Mouse (Mus musculus) megakaryocyte, adult 5-6 weeks (primary cell): ENCODE results near the gene Exosc1. TPM values are rescaled to one million over a fixed set of nuclear protein-coding genes. Genes with fewer than 3 reads are reported as not detected.

Source experiments
- ATAC-seq: 2 replicates; pipeline ENCODE4 v1.8.0; 2016; ENCODE audit warnings: mild to moderate bottlenecking, inconsistent platforms; ENCODE audit not compliant: poor library complexity, severe bottlenecking
- total RNA-seq, 2 experiments: library from RNA; stranded (forward) in 1 of 2; stranded (reverse) in 1 of 2; fragments of 153-499, 151-499 nt in 1 of 2; fragments of 221-1000, 200-1000 nt in 1 of 2; gene quantifications; 2 replicates each; pipeline versions ENCODE4 v1.2.3 to v1.2.4; 2015 to 2017

The Exosc1 gene
- total RNA-seq, 2 experiments from 2014 or later = 29.3 to 38.6 TPM

DNA sequence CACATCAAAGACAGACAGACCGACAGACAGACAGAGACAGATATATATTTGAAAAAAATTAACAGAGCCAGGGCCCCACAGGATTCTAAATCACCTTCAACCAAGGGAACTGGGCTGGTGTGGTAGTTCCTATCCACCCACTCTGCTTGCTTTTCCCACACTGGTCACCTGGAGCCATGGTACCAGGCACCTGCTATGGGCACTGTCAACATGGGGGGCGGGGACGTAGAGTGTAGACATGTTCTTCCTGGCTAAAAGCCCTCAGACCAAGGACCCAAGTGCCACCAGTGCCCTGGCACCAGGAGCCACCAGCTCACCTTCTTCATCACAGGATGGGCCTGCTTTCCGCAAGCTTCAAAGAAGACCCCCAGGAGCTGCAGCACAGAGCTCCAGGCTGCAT is 51.4 kb downstream of the Exosc1 start:
- ATAC-seq = no peak

DNA sequence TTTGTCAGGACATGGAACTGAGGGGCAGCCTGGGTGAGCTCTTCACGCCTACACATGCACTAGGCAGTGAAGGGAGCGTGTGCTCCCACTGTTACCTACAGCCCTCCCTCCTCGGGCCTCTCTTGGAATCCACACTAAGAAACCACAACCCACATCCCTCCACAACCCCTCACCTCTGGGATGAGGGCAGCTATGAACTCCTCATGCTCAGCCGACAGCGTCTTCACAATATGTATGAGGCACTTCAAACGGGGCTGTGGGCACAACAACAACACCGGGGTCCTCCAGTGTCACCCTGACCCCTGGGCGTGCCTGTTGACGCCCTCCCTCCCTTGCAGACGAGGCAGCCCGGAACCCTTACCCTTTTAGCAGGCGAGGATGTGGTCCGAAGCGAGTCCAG is 58.9 kb downstream of the Exosc1 start:
- ATAC-seq = no peak

Other genes starting within 250 kb of the Exosc1 start
- gene Slit1, start 189.8 kb downstream of the Exosc1 start, total RNA-seq (2015) = 0.05 and 0.29 TPM in 2 replicates
- not detected in 2 replicates for gene Slit1, start 189.8 kb downstream of the Exosc1 start, total RNA-seq (2017)
- gene Arhgap19, start 131.4 kb downstream of the Exosc1 start, total RNA-seq (2015) = 48.5 and 50.3 TPM in 2 replicates
- 62.7 and 65.3 TPM in 2 replicates for gene Arhgap19, start 131.4 kb downstream of the Exosc1 start, total RNA-seq (2017)
- 5.2 and 6.3 TPM in 2 replicates for gene Frat1, start 103.5 kb downstream of the Exosc1 start, total RNA-seq (2015)
- 6.1 and 6.3 TPM in 2 replicates for gene Frat1, start 103.5 kb downstream of the Exosc1 start, total RNA-seq (2017)
- 7.7 and 9.5 TPM in 2 replicates for gene Frat2, start 85.3 kb downstream of the Exosc1 start, total RNA-seq (2015)
- 9.2 and 9.4 TPM in 2 replicates for gene Frat2, start 85.3 kb downstream of the Exosc1 start, total RNA-seq (2017)
- 2.3 and 3.4 TPM in 2 replicates for gene Rrp12, start 37.2 kb downstream of the Exosc1 start, total RNA-seq (2015)
- 4.6 and 5.1 TPM in 2 replicates for gene Rrp12, start 37.2 kb downstream of the Exosc1 start, total RNA-seq (2017)
- 587 and 602 TPM in 2 replicates for gene Pgam1, start 21.5 kb downstream of the Exosc1 start, total RNA-seq (2015)
- gene Pgam1, start 21.5 kb downstream of the Exosc1 start, total RNA-seq (2017) = 254 and 291 TPM in 2 replicates
- gene Zdhhc16, start 57 bp upstream of the Exosc1 start, total RNA-seq (2015) = 25.9 and 36.1 TPM in 2 replicates
- gene Zdhhc16, start 57 bp upstream of the Exosc1 start, total RNA-seq (2017) = 22.4 and 26.4 TPM in 2 replicates
- 18.5 and 24.7 TPM in 2 replicates for gene Mms19, start 47.7 kb upstream of the Exosc1 start, total RNA-seq (2015)
- gene Mms19, start 47.7 kb upstream of the Exosc1 start, total RNA-seq (2017) = 21.7 and 33.8 TPM in 2 replicates
- gene Ubtd1, start 48.3 kb upstream of the Exosc1 start, total RNA-seq (2015) = 15.1 and 17.0 TPM in 2 replicates
- gene Ubtd1, start 48.3 kb upstream of the Exosc1 start, total RNA-seq (2017) = 11.9 and 12.2 TPM in 2 replicates
- not detected in 2 replicates for gene Ankrd2, start 102.6 kb upstream of the Exosc1 start, total RNA-seq (2015)
- gene Ankrd2, start 102.6 kb upstream of the Exosc1 start, total RNA-seq (2017) = not detected in 2 replicates
- not detected in 2 replicates for gene Hoga1, start 112.2 kb upstream of the Exosc1 start, total RNA-seq (2015)
- 0.20 and 1.2 TPM in 2 replicates for gene Hoga1, start 112.2 kb upstream of the Exosc1 start, total RNA-seq (2017)
- gene 4933411K16Rik, start 118.8 kb upstream of the Exosc1 start, total RNA-seq (2015) = not detected in 2 replicates
- not detected in 2 replicates for gene 4933411K16Rik, start 118.8 kb upstream of the Exosc1 start, total RNA-seq (2017)
- 0.36 TPM in 1 of 2 replicates, not detected in the other for gene Morn4, start 152.9 kb upstream of the Exosc1 start, total RNA-seq (2015)
- 0.07 TPM in 1 of 2 replicates, not detected in the other for gene Morn4, start 152.9 kb upstream of the Exosc1 start, total RNA-seq (2017)
- gene Pi4k2a, start 157.0 kb upstream of the Exosc1 start, total RNA-seq (2015) = 12.0 and 12.2 TPM in 2 replicates
- 9.9 and 10.7 TPM in 2 replicates for gene Pi4k2a, start 157.0 kb upstream of the Exosc1 start, total RNA-seq (2017)
- 1.1 and 1.7 TPM in 2 replicates for gene Avpi1, start 195.6 kb upstream of the Exosc1 start, total RNA-seq (2015)
- gene Avpi1, start 195.6 kb upstream of the Exosc1 start, total RNA-seq (2017) = 2.9 and 6.2 TPM in 2 replicates
- 5.7 and 6.7 TPM in 2 replicates for gene Marveld1, start 214.0 kb upstream of the Exosc1 start, total RNA-seq (2015)
- gene Marveld1, start 214.0 kb upstream of the Exosc1 start, total RNA-seq (2017) = 7.9 and 9.4 TPM in 2 replicates
- 7.9 and 13.1 TPM in 2 replicates for gene Zfyve27, start 230.5 kb upstream of the Exosc1 start, total RNA-seq (2015)
- 21.3 and 26.3 TPM in 2 replicates for gene Zfyve27, start 230.5 kb upstream of the Exosc1 start, total RNA-seq (2017)